ENCODE assay signal across 9 mouse cellular contexts in the genomic region with DNA sequence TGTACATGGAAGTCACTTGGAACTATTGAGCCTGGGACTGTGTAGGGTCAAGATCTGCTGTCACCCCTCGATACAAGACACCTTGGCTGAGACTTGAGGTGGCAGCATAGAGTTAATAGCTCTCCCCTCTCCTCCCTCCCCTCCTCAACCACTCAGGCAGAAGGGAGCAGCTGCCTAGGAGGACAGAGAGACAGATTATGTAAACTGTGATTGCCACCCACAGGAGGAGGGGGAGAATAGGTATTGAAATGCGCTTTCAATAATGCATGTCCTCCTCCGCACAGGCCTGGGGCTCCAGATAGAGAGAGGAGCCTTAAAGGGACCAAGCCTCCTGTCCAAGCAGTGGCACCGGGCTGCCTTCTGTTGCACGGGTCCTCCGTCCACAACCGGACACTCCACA. TPM values are rescaled to one million over a fixed set of nuclear protein-coding genes. Genes with fewer than 3 reads are reported as not detected.
A peak's percentile ranks its signal among the peaks of the same experiment; 100 is the strongest.
DNase-seq lines count a peak whose midpoint lies in the region; ATAC-seq and TF ChIP-seq lines count a peak whose summit lies in the region.
"Had no signal": no experiment of that assay in that cellular context is flagged by ENCODE, and none has a peak within 500 bp of the region (broad histone marks: within the 10 kb centered on the region; RNA-seq: fewer than 3 reads in every experiment).

No protein-coding gene starts in this region.

- peak; percentile 62 for DNase-seq in cerebellum, adult 9-10 months
- no peak for DNase-seq in cerebellum, adult 11-12 months
- peak; percentile 59 to 60 for DNase-seq in cerebellum, postnatal 14 days
- DNase-seq in hindbrain, embryonic 14.5 days (ENCODE audit: low spot score), result peak; percentile 59
- peak; percentile 70 for DNase-seq in midbrain, postnatal 0 days (ENCODE audit: low spot score)
- no peak for DNase-seq in lung, postnatal 14 days
- DNase-seq in heart, postnatal 25 days (ENCODE audit: low spot score), result no peak
- no peak for DNase-seq in Muller cell, postnatal 12 days (ENCODE audit: inconsistent ontology term)

- peak; percentile 42; the same call in 1 of the 2 replicates for TF ChIP-seq CTCF in midbrain, postnatal 0 days (IDR thresholded peaks at IDR 0.05)

- H3K27ac ChIP-seq in hindbrain, embryonic 14.5 days, result peak overlapping the region; percentile 62; the same call in 1 of the 2 replicates
- no peak overlapping the region for H3K27ac ChIP-seq in midbrain, postnatal 0 days (ENCODE audit: low read depth, low read length)
- H3K27ac ChIP-seq: embryonic facial prominence, embryonic 12.5 days had no signal

- no peak overlapping the region for H3K9ac ChIP-seq in hindbrain, embryonic 14.5 days
- no peak overlapping the region for H3K9ac ChIP-seq in midbrain, postnatal 0 days (replicated peaks; ENCODE audit: low read length, poor library complexity, severe bottlenecking)
- H3K9ac ChIP-seq: embryonic facial prominence, embryonic 12.5 days had no signal

- no peaks in the 10 kb centered on the region for H3K9me3 ChIP-seq in hindbrain, embryonic 14.5 days (ENCODE audit: control insufficient read depth, low read length)
- no peaks in the 10 kb centered on the region for H3K9me3 ChIP-seq in midbrain, postnatal 0 days (ENCODE audit: low read length)
- H3K9me3 ChIP-seq: embryonic facial prominence, embryonic 12.5 days had no signal

- H3K4me3 ChIP-seq in hindbrain, embryonic 14.5 days (replicated peaks; ENCODE audit: low read length), result no peak overlapping the region
- H3K4me3 ChIP-seq in midbrain, postnatal 0 days (ENCODE audit: low read depth, low read length), result no peak overlapping the region
- H3K4me3 ChIP-seq: embryonic facial prominence, embryonic 12.5 days had no signal

- no peaks in the 10 kb centered on the region for H3K27me3 ChIP-seq in hindbrain, embryonic 14.5 days (ENCODE audit: control insufficient read depth, insufficient read depth, low read length)
- no peaks in the 10 kb centered on the region for H3K27me3 ChIP-seq in midbrain, postnatal 0 days (ENCODE audit: insufficient read depth, low read length)
- H3K27me3 ChIP-seq: embryonic facial prominence, embryonic 12.5 days had no signal

- intact Hi-C loops in heart, postnatal 25 days (cut with DNase I), result no loop called here

- WGBS in hindbrain, embryonic 14.5 days, result 27% methylated on average over 7 of the region's 7 CpGs
- 19% methylated on average over 7 of the region's 7 CpGs for WGBS in midbrain, postnatal 0 days

- no peaks in the 10 kb centered on the region for H3K36me3 ChIP-seq in hindbrain, embryonic 14.5 days (replicated peaks; ENCODE audit: control insufficient read depth, insufficient read depth)
- no peaks in the 10 kb centered on the region for H3K36me3 ChIP-seq in midbrain, postnatal 0 days (ENCODE audit: insufficient read depth, low read length)
- H3K36me3 ChIP-seq: embryonic facial prominence, embryonic 12.5 days had no signal

- peak; percentile 74 for ATAC-seq in hindbrain, embryonic 14.5 days (ENCODE audit: low FRiP score)
- peak; percentile 72 for ATAC-seq in midbrain, postnatal 0 days (ENCODE audit: low FRiP score)

- H3K4me1 ChIP-seq in hindbrain, embryonic 14.5 days (replicated peaks; ENCODE audit: control insufficient read depth, insufficient read depth, low read length), result peaks cover 22% of the 10 kb centered on the region
- peaks cover 14% of the 10 kb centered on the region; the same call in 1 of the 2 replicates for H3K4me1 ChIP-seq in midbrain, postnatal 0 days (ENCODE audit: insufficient read depth, low read length)

- H3K4me2 ChIP-seq in hindbrain, embryonic 14.5 days (replicated peaks), result no peak overlapping the region; the same call in 1 of the 2 replicates
- no peak overlapping the region for H3K4me2 ChIP-seq in midbrain, postnatal 0 days (ENCODE audit: low read depth, low read length, poor library complexity, severe bottlenecking)
- H3K4me2 ChIP-seq: embryonic facial prominence, embryonic 12.5 days had no signal

RNA-seq across cellular contexts. Expression of a gene that starts 45.3 kb away (rescaled TPM):
- polyA plus RNA-seq in hindbrain, embryonic 14.5 days (2014; fragmentation: Nextera tagmentation; extraction: Ambion mirVana), result 24.9 and 30.1 TPM in 2 replicates
- 88.7 and 106 TPM in 2 replicates for total RNA-seq in midbrain, postnatal 0 days (2014; rRNA removed)
- polyA plus RNA-seq in midbrain, postnatal 0 days (2015; fragmentation: Nextera tagmentation; extraction: Ambion mirVana), result 30.4 and 31.2 TPM in 2 replicates
- total RNA-seq in heart, postnatal 25 days (2021), result 1 to 10 TPM; 2.7 to 2.8 TPM

Comparison
In these comparisons a context has a peak if more than half of its experiments do, and no peak if none do; other contexts are left out.
1. DNase-seq: peak in cerebellum, adult 9-10 months (single experiment), cerebellum, postnatal 14 days (2 of 2), hindbrain, embryonic 14.5 days (single experiment) and midbrain, postnatal 0 days (single experiment); none in cerebellum, adult 11-12 months (single experiment), lung, postnatal 14 days (single experiment), heart, postnatal 25 days (single experiment) and Muller cell, postnatal 12 days (single experiment).
2. RNA of a gene that starts 45.3 kb away (total RNA-seq): 88.7 to 106 TPM in midbrain, postnatal 0 days; 2.7 to 2.8 TPM in heart, postnatal 25 days; every median in the first group is over 10 times any median in the second.